Mouse (Mus musculus): Measurements from ENCODE around the gene Asb18.

DNA sequence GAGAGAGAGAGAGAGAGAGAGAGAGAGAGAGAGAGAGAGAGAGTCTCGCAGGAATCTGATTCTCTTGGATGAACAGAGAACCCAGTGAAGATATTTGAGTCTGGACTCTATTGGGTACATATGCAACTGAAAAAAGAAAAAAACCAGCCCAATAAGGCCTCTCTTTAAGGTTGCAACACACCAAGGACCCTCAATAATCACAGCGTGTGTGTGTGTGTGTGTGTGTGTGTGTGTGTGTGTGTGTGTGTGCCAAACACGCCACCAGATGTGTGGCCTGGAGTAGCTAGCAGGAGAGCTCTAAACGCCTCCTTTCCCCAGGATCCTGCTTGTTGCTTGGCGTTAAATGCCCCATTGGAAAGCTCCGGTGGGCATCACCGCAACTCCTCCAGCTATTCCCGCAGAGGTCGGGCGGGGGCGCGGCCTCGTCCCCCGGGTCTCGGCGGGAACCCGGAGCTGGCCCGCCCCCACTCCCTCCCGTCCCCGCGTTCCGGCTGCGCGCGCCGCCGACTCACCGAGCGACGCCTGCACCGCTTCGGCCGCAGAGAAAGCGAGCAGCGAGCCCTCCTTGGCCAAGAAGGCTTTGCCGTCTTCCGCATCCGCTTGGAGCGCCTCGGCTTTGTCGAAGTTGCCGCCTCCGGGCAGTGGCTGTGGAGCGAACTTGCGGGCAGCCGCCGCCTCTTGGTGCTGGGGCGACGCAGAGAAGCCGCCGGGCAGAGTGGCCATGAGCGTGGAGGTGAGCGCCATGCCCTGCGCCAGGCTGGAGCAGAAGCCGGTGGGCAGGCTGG, 84.6 kb downstream of the Asb18 start:
- TF ChIP-seq POLR2A (IDR thresholded peaks at IDR 0.05; ENCODE audit: insufficient read depth, low read depth, low read length) (no peak), CTCF (IDR thresholded peaks at IDR 0.05; ENCODE audit: insufficient read depth, low read depth, low read length) (no peak)

All from olfactory bulb, adult 2 months (tissue).